Mouse (Mus musculus) erythroblast, embryonic 14.5 days (primary cell): ENCODE measurements around the gene Ncln. TPM values are rescaled to one million over a fixed set of nuclear protein-coding genes. Genes with fewer than 3 reads are reported as not detected.

Experiments used
- H3K27me3 ChIP-seq: 2 replicates; pipeline ENCODE4 v1.6.1; 2012; ENCODE audit warnings: inconsistent platforms; ENCODE audit not compliant: control insufficient read depth
- H3K36me3 ChIP-seq: 2 replicates; pipeline ENCODE4 v1.6.1; 2012; ENCODE audit warnings: mild to moderate bottlenecking, inconsistent platforms; ENCODE audit not compliant: control insufficient read depth
- H3K4me1 ChIP-seq: 2 replicates; pipeline ENCODE4 v1.6.1; 2012; ENCODE audit warnings: inconsistent platforms; ENCODE audit not compliant: control insufficient read depth
- H3K4me3 ChIP-seq: replicated peaks from 2 replicates; pipeline ENCODE3; 2012; ENCODE audit warnings: moderate library complexity, mild to moderate bottlenecking, inconsistent platforms
- H3K9me3 ChIP-seq: 2 replicates; pipeline ENCODE4 v1.6.1; 2012; ENCODE audit warnings: low read length, inconsistent platforms, mixed read lengths; ENCODE audit not compliant: control insufficient read depth
- GATA1 ChIP-seq: IDR thresholded peaks from 2 replicates; pipeline ENCODE4 v1.6.1; 2012; ENCODE audit warnings: low read length, inconsistent platforms, mixed read lengths
- TAL1 ChIP-seq: IDR thresholded peaks from 3 replicates; pipeline ENCODE4 v1.6.1; 2012; ENCODE audit warnings: low read length, inconsistent platforms, mixed read lengths
- polyA plus RNA-seq: library from polyadenylated mRNA; stranded (reverse); fragments of >175 nt; gene quantifications from 2 replicates; pipeline ENCODE4 v1.2.3, GENCODE M21; 2012

Gene Ncln
- polyA plus RNA-seq, 1 experiment: 6.2 TPM

DNA sequence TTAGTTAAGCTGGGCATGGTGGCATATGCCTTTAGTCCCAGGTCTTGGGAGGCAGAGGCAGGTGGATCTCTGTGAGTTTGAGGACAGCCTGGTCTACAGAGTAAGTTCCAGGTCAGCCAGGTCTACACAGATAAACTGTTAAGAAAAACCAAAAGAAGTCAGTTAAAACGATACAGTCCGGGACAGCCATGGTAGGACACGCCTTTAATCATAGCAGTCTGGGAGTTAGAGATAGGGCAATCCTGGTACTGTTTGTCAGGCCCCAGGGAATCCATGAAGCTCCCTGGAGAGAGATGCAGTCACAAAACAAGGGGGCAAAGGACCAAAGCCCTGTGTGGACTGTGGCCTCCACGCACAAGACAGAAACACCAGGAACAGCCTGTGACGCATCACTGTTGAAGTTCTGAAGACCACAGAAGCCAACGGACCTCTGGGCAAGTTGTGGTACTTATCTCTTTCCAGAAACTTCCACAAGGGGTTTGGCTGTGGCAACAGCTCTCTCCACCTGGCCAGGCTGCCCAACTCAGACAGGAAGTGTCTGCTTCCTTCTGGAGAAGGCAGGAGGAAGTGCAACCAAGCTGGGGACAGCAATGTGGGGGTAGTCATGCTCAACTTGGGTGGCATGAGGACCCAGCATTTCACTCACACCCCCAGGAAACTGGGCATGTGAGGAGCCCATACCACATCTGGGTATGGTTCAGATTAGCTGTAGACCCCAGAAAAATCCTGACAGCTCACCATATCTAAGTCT lies 23.2 kb upstream of the Ncln start:
- Histone ChIP-seq H3K27me3 (no peaks in the 10 kb centered on the region; the same call in 1 of the 2 replicates), H3K9me3 (peaks cover 2% of the 10 kb centered on the region; the same call in 1 of the 2 replicates), H3K36me3 (peaks cover 2% of the 10 kb centered on the region), H3K4me1 (peaks cover 49% of the 10 kb centered on the region), H3K4me3 (no peak overlapping the region)
- TF ChIP-seq TAL1 (no peak), GATA1 (no peak)

DNA sequence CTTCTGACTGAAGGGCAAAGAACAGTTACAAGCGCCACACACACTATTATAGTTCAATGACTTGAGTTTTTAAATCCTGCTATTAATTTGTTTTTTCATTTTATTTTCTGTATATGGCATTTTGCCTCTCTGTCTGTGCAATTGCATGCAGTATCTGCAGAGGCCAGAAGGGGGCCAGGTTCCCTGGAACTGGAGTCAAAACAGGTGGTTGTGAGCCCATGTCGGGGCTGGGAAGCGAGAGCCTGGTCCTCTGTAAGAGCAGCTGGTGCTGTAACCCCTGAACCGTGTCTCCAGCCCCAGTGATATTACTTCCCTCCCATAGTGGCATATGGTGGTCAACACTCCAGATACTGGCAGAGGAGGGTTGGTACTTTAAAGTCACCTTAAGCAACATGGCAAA lies 22.4 kb upstream of the Ncln start:
- peaks cover 7% of the 10 kb centered on the region for H3K36me3 ChIP-seq
- peaks cover 40% of the 10 kb centered on the region for H3K4me1 ChIP-seq
- peaks cover 11% of the 10 kb centered on the region for H3K9me3 ChIP-seq
- TF ChIP-seq GATA1 (no peak), TAL1 (no peak)
- H3K27me3 ChIP-seq: no peaks in the 10 kb centered on the region; the same call in 1 of the 2 replicates
- H3K4me3 ChIP-seq: no peak overlapping the region

DNA sequence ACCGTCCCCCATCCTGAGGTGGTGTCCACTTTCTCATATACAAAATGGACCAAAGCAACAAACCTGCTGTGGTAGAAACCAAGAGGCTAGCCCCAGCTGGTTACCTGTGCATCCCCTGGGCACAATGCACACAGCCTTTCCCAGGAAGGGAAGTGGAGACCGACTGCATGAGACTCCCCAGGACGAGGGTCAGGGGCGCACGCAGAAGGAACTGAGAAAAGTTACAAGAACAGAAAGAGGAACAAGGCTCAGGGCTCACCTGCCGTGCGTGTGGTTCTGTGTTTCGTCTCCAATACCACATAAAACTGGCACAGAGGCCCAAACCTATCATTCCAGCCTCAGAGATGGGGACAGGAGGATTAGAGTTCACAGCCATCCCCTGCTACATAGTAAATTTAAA lies 21.0 kb upstream of the Ncln start:
- H3K9me3 ChIP-seq: peaks cover 12% of the 10 kb centered on the region
- no peak overlapping the region for H3K4me3 ChIP-seq
- H3K4me1 ChIP-seq: peaks cover 34% of the 10 kb centered on the region
- TF ChIP-seq TAL1 (no peak), GATA1 (no peak)
- H3K27me3 ChIP-seq: no peaks in the 10 kb centered on the region; the same call in 1 of the 2 replicates
- peaks cover 8% of the 10 kb centered on the region for H3K36me3 ChIP-seq

DNA sequence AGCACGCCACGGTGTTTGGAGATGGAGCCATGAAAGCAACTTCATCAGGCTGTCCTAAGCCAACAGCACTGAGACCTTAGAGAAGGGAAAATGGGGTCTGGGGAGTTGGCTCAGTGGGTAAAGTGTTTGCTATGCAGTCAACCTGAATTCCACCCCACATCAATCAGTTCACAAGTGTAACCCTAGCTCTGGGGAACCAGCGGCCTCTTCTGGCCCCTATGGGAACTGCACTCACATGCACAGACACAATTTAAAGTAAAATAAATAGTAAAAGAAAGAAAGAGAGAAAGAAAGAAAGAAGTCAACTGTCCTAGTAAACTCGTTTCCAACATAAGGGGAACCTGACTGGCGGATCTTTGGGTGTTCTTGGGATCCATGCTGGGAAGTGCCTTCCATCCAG lies 17.6 kb upstream of the Ncln start:
- TF ChIP-seq GATA1: no peak
- TF ChIP-seq TAL1: no peak
- Histone ChIP-seq H3K36me3 (peaks cover 8% of the 10 kb centered on the region), H3K4me1 (peaks cover 22% of the 10 kb centered on the region), H3K9me3 (peaks cover 12% of the 10 kb centered on the region), H3K27me3 (no peaks in the 10 kb centered on the region; the same call in 1 of the 2 replicates), H3K4me3 (no peak overlapping the region)

DNA sequence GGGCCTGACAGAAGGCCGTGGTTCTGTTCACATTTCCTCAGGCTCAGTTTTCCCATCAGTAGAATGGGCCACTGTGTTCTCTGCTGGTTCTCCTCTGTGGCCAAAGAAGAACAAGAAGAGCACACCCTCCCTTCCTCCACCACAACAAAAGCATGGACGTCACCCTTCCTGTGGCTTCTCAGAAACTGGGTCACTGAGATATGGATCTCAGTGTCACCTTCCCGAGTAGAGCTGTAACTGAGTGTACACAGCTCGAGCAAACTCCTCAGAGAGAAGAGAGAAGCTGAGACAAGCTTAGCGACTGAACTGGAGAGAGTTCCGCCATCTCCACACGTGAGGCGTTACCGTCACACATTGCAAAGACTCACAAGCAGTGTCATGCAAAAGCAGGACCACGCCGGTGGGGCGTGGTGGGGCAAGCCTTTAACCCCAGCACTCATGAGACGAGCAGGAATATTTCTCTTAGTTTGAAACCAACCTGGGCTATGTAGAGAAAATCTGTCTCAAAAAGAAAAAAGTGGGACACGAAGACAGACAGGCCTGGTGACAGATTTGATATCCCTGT lies 14.1 kb upstream of the Ncln start:
- Histone ChIP-seq H3K27me3 (no peaks in the 10 kb centered on the region; the same call in 1 of the 2 replicates), H3K4me3 (no peak overlapping the region), H3K9me3 (peaks cover 12% of the 10 kb centered on the region), H3K36me3 (peaks cover 10% of the 10 kb centered on the region), H3K4me1 (peaks cover 16% of the 10 kb centered on the region)
- TF ChIP-seq GATA1 (no peak), TAL1 (no peak)

DNA sequence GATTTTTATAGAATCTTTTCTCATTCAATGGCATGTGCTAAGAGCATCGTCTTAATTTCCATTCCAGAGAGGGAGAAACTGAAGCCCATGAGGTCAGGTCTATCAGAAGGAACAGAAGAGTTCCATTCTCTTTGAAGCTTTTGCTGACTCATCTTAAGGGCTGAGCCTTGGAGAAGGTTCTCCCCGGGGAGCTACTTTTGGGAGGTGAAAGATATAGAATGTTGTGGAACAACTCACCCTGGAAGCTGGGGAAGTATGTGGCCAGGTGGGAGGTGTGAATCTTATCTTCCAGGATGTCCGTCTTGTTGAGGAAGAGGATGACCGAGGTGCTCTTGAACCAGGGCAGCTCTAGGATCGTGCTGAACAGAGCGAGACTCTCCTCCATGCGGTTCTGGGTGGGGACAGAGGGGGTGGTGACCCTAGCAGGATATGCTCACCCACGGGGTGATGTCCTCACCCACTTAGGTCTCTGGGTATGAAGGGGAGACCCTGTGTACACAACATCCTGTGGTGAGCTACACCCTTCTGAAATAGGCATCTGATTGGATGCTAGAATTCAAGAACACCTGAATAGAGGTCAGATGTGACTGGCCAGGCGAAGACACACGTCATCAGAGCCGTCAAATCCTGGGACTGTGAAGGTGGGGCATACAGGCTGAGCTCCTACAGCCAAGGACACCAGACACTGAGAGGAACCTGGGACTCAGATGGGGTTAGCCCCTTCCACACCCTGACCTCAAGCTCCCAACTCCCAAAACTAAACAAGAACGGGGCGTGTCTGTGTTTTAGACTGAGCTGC lies 11.7 kb upstream of the Ncln start:
- H3K36me3 ChIP-seq: peaks cover 3% of the 10 kb centered on the region; the same call in 1 of the 2 replicates
- TF ChIP-seq TAL1 (no peak), GATA1 (no peak)
- no peak overlapping the region for H3K4me3 ChIP-seq
- H3K9me3 ChIP-seq: peaks cover 4% of the 10 kb centered on the region
- peaks cover 20% of the 10 kb centered on the region for H3K4me1 ChIP-seq
- no peaks in the 10 kb centered on the region; the same call in 1 of the 2 replicates for H3K27me3 ChIP-seq

DNA sequence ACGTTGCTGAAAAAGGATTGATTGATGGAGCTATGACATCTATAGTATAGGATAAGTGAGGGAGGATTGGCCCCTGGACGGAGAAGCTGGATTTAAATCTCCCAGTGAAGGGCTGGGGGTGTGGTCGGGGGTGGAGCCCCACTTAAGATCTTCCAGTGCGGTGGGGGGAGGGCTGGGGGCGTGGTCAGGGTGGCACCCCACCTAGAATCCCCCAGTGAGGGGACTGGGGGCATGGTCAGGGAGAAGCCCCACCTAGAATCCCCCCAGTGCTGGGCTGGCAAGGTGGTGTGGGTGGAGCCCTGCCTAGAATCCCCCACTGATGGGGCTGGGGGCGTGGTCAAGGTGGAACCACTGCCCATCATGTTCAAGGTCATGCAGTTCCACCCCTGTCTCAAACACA lies 10.9 kb upstream of the Ncln start:
- Histone ChIP-seq H3K36me3 (peaks cover 3% of the 10 kb centered on the region; the same call in 1 of the 2 replicates), H3K9me3 (peaks cover 4% of the 10 kb centered on the region), H3K4me3 (no peak overlapping the region), H3K27me3 (no peaks in the 10 kb centered on the region; the same call in 1 of the 2 replicates), H3K4me1 (peaks cover 26% of the 10 kb centered on the region)
- TF ChIP-seq TAL1: no peak
- TF ChIP-seq GATA1: no peak

DNA sequence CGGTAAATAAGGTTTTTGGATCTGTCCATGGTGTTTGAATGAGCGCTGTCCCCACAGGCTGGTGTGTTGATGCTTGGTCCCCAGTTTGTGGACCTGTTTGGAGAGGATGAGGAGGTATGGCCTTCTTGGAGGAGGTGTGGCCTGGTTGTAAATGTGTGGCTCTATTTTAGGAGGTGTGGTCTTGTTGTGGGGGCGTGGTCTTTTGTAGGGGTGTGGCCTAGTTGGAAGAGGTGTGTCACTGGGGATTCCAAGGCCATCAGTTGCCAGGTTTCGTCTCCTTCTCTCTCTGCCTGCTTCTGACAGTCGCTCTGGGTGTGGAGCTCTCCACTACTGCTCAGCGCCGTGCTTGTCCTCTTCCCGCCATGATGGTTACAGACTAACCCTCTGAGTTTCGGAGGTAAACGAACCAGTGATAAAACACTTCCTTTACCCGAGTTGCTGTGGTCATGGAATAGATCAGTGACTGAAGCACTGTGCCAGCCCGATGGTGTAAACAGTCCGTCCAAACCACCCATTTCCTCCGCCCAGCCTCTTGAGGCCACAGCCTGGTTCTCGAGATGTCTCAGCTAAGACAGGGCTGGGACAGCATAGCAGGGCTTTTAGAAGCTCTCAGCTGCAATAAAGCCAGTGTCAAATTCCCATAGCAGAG lies 8.9 kb upstream of the Ncln start:
- no peak for TF ChIP-seq GATA1
- Histone ChIP-seq H3K4me3 (no peak overlapping the region), H3K36me3 (peaks cover 3% of the 10 kb centered on the region; the same call in 1 of the 2 replicates), H3K9me3 (peaks cover 4% of the 10 kb centered on the region), H3K4me1 (peaks cover 28% of the 10 kb centered on the region), H3K27me3 (no peaks in the 10 kb centered on the region; the same call in 1 of the 2 replicates)
